Mouse (Mus musculus) ES-Bruce4 (cell line): ENCODE measurements around the gene Mical2. TPM values are rescaled to one million over a fixed set of nuclear protein-coding genes. Genes with fewer than 3 reads are reported as not detected.

Experiments used
- H3K27ac ChIP-seq: 2 replicates; pipeline ENCODE4 v1.5.1; 2012; ENCODE audit warnings: low read length, inconsistent platforms; ENCODE audit not compliant: insufficient read depth
- H3K27me3 ChIP-seq: 2 replicates; pipeline ENCODE4 v1.6.1; 2012; ENCODE audit warnings: mild to moderate bottlenecking, low read length, inconsistent platforms; ENCODE audit not compliant: control insufficient read depth, poor library complexity, insufficient read depth, severe bottlenecking
- H3K36me3 ChIP-seq: 2 replicates; pipeline ENCODE4 v1.6.1; 2012; ENCODE audit warnings: inconsistent platforms, mild to moderate bottlenecking, low read length, moderate library complexity; ENCODE audit not compliant: control insufficient read depth, poor library complexity, insufficient read depth, severe bottlenecking
- H3K4me1 ChIP-seq: one replicate; pipeline ENCODE4 v1.8.1; 2011; ENCODE audit warnings: low read length; ENCODE audit not compliant: control insufficient read depth, insufficient read depth
- H3K4me3 ChIP-seq: 2 replicates; pipeline ENCODE4 v1.5.1; 2011; ENCODE audit warnings: low read depth, mild to moderate bottlenecking, low read length
- H3K9ac ChIP-seq: 2 replicates; pipeline ENCODE4 v1.6.1; 2012; ENCODE audit warnings: low read depth, mild to moderate bottlenecking, inconsistent platforms; ENCODE audit not compliant: poor library complexity, severe bottlenecking
- H3K9me3 ChIP-seq: replicated peaks from 2 replicates; pipeline ENCODE4 v1.6.1; 2012; ENCODE audit warnings: mild to moderate bottlenecking, low read length, inconsistent platforms; ENCODE audit not compliant: control insufficient read depth, poor library complexity, insufficient read depth, severe bottlenecking
- CTCF ChIP-seq: IDR thresholded peaks from one replicate; pipeline ENCODE4 v1.8.1; 2011; ENCODE audit warnings: low read depth, low read length
- EP300 ChIP-seq: IDR thresholded peaks from 2 replicates; pipeline ENCODE4 v1.6.1; 2011; ENCODE audit warnings: low read depth, low read length; ENCODE audit not compliant: insufficient read depth
- POLR2A ChIP-seq: IDR thresholded peaks from one replicate; pipeline ENCODE4 v1.8.1; 2011; ENCODE audit warnings: low read length; ENCODE audit not compliant: insufficient read depth
- polyA plus RNA-seq: library from polyadenylated mRNA; stranded (reverse); fragments of >200 nt; gene quantifications from 2 replicates; pipeline ENCODE4 v1.2.4, GENCODE M21; 2011; ENCODE audit warnings: low read depth; ENCODE audit not compliant: missing spikeins, insufficient read depth, insufficient read length

Gene Mical2
- polyA plus RNA-seq, 1 experiment, result 2.4 TPM

DNA sequence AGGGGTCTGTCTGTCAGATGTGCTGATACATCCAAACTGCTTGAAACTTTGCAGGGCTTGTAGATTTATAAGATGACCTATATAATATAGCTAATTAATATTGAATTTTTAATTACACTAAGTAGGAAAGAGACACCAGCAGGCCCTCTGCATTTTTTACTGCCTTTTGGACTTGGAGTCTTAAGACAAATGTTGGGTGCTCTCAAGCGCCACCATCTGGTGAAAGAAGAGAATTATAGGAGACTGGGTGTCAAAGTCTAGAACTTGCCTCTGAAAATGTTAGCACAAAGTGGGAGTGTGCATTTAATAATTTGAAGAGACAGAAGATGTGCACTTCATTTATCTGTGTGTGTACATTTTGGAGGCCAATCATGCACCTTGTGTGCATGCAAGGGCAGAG, 103.3 kb downstream of the Mical2 start:
- H3K36me3 ChIP-seq, result no peaks in the 10 kb centered on the region
- no peak overlapping the region for H3K4me3 ChIP-seq
- H3K9ac ChIP-seq, result no peak overlapping the region
- H3K27me3 ChIP-seq, result no peaks in the 10 kb centered on the region
- no peaks in the 10 kb centered on the region for H3K4me1 ChIP-seq
- TF ChIP-seq EP300 (no peak), POLR2A (no peak), CTCF (no peak)
- no peaks in the 10 kb centered on the region for H3K9me3 ChIP-seq
- no peak overlapping the region for H3K27ac ChIP-seq

DNA sequence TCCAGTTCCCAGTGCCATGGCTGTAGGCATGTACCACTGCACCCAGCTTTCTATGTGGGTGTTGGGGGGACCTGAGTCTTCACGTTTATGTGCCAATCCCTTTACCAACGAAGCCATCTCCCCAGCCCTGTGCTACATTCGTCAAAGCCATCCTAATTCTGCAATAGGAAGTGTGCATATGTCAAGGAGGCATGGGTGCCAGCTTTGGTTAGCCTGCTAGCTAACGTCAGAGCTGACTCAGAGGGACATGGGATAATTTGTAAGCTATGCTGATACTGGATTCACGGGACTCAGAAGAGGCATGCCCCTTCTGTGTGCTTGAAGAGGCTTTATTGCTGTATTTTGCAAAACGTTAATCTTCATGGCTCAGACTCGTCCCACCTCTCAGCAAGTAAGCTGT, 103.8 kb downstream of the Mical2 start:
- Histone ChIP-seq H3K27ac (no peak overlapping the region), H3K4me1 (no peaks in the 10 kb centered on the region), H3K4me3 (no peak overlapping the region), H3K27me3 (no peaks in the 10 kb centered on the region), H3K9me3 (no peaks in the 10 kb centered on the region), H3K36me3 (no peaks in the 10 kb centered on the region), H3K9ac (no peak overlapping the region)
- TF ChIP-seq EP300, result no peak
- no peak for TF ChIP-seq CTCF
- no peak for TF ChIP-seq POLR2A

DNA sequence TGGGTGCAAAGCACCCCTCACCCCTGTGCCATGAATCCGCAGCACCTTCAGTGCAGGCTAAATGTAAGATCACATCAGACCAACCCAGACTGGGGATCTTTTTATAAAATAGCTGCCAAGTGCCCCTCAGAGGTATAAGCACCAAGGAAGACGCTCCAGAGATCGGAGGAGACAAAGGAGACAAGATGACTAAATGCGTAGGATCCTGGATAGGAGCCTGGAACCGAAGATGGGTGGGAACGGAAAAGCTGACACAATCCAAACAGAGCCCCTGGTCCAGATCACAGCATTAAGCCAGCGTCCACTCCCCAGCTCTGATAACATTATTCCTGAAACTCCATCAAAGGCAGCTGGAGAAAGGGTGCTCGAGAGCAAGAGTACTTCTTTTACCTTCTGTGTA, 105.3 kb downstream of the Mical2 start:
- no peak overlapping the region for H3K9ac ChIP-seq
- H3K4me3 ChIP-seq, result no peak overlapping the region
- H3K9me3 ChIP-seq, result no peaks in the 10 kb centered on the region
- TF ChIP-seq POLR2A (no peak), EP300 (no peak), CTCF (no peak)
- no peaks in the 10 kb centered on the region for H3K27me3 ChIP-seq
- no peaks in the 10 kb centered on the region for H3K4me1 ChIP-seq
- no peaks in the 10 kb centered on the region for H3K36me3 ChIP-seq
- no peak overlapping the region for H3K27ac ChIP-seq

GRCm38 (mm10) chr7:112331804-112332203, 106.1 kb downstream of the Mical2 start:
- no peak overlapping the region for H3K4me3 ChIP-seq
- no peaks in the 10 kb centered on the region for H3K27me3 ChIP-seq
- H3K36me3 ChIP-seq, result no peaks in the 10 kb centered on the region
- TF ChIP-seq CTCF (no peak), POLR2A (no peak), EP300 (no peak)
- H3K4me1 ChIP-seq, result no peaks in the 10 kb centered on the region
- no peak overlapping the region for H3K9ac ChIP-seq
- no peaks in the 10 kb centered on the region for H3K9me3 ChIP-seq
- H3K27ac ChIP-seq, result no peak overlapping the region

GRCm38 (mm10) chr7:112332426-112332825, 106.8 kb downstream of the Mical2 start:
- Histone ChIP-seq H3K9me3 (no peaks in the 10 kb centered on the region), H3K27ac (no peak overlapping the region), H3K36me3 (no peaks in the 10 kb centered on the region), H3K4me3 (no peak overlapping the region), H3K9ac (no peak overlapping the region), H3K4me1 (no peaks in the 10 kb centered on the region), H3K27me3 (no peaks in the 10 kb centered on the region)
- TF ChIP-seq POLR2A (no peak), EP300 (no peak), CTCF (no peak)

DNA sequence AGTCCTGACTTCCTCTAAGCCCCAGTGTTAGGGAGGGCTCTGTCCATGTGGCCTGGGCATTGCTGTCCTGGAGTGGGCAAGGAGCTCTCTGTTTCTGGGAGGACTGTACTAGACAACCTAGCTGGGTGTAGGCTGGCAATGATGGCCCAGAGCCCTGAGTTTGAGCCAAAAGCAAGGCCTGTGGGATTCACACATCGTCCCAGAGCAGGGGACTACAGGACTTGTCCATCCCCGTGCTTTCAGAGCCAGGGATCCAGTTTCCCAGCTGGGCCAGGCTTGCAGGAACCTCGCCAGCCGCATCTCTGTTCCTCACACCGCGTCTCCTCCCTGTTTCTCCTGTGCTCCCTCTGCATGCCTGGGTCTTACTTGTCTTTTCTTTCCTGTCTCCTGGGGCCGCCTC, 107.7 kb downstream of the Mical2 start:
- no peaks in the 10 kb centered on the region for H3K36me3 ChIP-seq
- H3K27ac ChIP-seq, result no peak overlapping the region
- H3K9me3 ChIP-seq, result no peaks in the 10 kb centered on the region
- H3K4me3 ChIP-seq, result no peak overlapping the region
- no peaks in the 10 kb centered on the region for H3K27me3 ChIP-seq
- H3K9ac ChIP-seq, result no peak overlapping the region
- H3K4me1 ChIP-seq, result no peaks in the 10 kb centered on the region
- no peak for TF ChIP-seq CTCF
- no peak for TF ChIP-seq POLR2A
- TF ChIP-seq EP300, result no peak
